30 mouse cellular contexts compared by ENCODE assay signal in genomic region chr17:10456409-10456808, GRCm38 (mm10).
DNase-seq lines count a peak whose midpoint lies in the region; ATAC-seq and TF ChIP-seq lines count a peak whose summit lies in the region.
"Had no signal": no experiment of that assay in that cellular context is flagged by ENCODE, and none has a peak within 500 bp of the region (broad histone marks: within the 10 kb centered on the region; RNA-seq: fewer than 3 reads in every experiment).

No protein-coding gene starts in this region.

- no peak overlapping the region for H3K4me2 ChIP-seq in neural tube, embryonic 14.5 days (ENCODE audit: low read depth, low read length)
- H3K4me2 ChIP-seq: embryonic facial prominence, embryonic 13.5 days; hindbrain, embryonic 12.5 days; kidney, embryonic 15.5 days; limb, embryonic 13.5 days; liver, embryonic 11.5 days; lung, embryonic 15.5 days; midbrain, embryonic 11.5 days; neural tube, embryonic 12.5 days had no signal

- no peak for TF ChIP-seq CTCF in layer of hippocampus, adult 2 months (conservative IDR thresholded peaks at IDR 0.05)

- H3K4me1 ChIP-seq in heart, embryonic 10.5 days = peaks cover 27% of the 10 kb centered on the region
- H3K4me1 ChIP-seq in neural tube, embryonic 14.5 days (ENCODE audit: control insufficient read depth, insufficient read depth, low read length) = peaks cover 9% of the 10 kb centered on the region; the same call in 1 of the 2 replicates
- H3K4me1 ChIP-seq: lung, embryonic 15.5 days had no signal

- no peaks in the 10 kb centered on the region for H3K36me3 ChIP-seq in heart, embryonic 10.5 days
- no peaks in the 10 kb centered on the region for H3K36me3 ChIP-seq in neural tube, embryonic 14.5 days (ENCODE audit: control insufficient read depth, insufficient read depth, low read length)
- H3K36me3 ChIP-seq: embryonic facial prominence, embryonic 13.5 days; forebrain, embryonic 10.5 days; hindbrain, embryonic 12.5 days; kidney, embryonic 15.5 days; limb, embryonic 13.5 days; lung, embryonic 15.5 days; neural tube, embryonic 12.5 days had no signal

- peak; percentile 77; the same call in 1 of the 2 replicates for ATAC-seq in neural tube, embryonic 14.5 days (ENCODE audit: low read depth)
- ATAC-seq: activated CD4-positive, CD25-positive, alpha-beta regulatory T cell, adult 4 months; forebrain, embryonic 16.5 days; intestine, postnatal 0 days; midbrain, embryonic 16.5 days had no signal

- H3K27me3 ChIP-seq in heart, embryonic 10.5 days (ENCODE audit: insufficient read depth, poor library complexity, severe bottlenecking) = no peaks in the 10 kb centered on the region
- H3K27me3 ChIP-seq in neural tube, embryonic 14.5 days (ENCODE audit: control insufficient read depth, insufficient read depth, low read length) = no peaks in the 10 kb centered on the region
- H3K27me3 ChIP-seq: embryonic facial prominence, embryonic 13.5 days; hindbrain, embryonic 12.5 days; kidney, embryonic 15.5 days; limb, embryonic 13.5 days; lung, embryonic 15.5 days; neural tube, embryonic 12.5 days had no signal

- peak overlapping the region; percentile 29; the same call in 1 of the 2 replicates for H3K27ac ChIP-seq in heart, embryonic 10.5 days
- H3K27ac ChIP-seq in layer of hippocampus, adult 2 months = peak overlapping the region; percentile 76
- no peak overlapping the region for H3K27ac ChIP-seq in neural tube, embryonic 14.5 days (ENCODE audit: low read depth, low read length)
- H3K27ac ChIP-seq: embryonic facial prominence, embryonic 13.5 days; forebrain, embryonic 10.5 days; hindbrain, embryonic 12.5 days; kidney, embryonic 15.5 days; limb, embryonic 13.5 days; lung, embryonic 15.5 days; neural tube, embryonic 12.5 days had no signal

- intact Hi-C loops in heart, postnatal 14 days (cut with DNase I) = no loop called here

- no peak overlapping the region for H3K9ac ChIP-seq in neural tube, embryonic 14.5 days (replicated peaks; ENCODE audit: low read depth, low read length)
- H3K9ac ChIP-seq: embryonic facial prominence, embryonic 13.5 days; hindbrain, embryonic 12.5 days; kidney, embryonic 15.5 days; limb, embryonic 13.5 days; lung, embryonic 15.5 days; neural tube, embryonic 12.5 days had no signal

- no peak overlapping the region for H3K4me3 ChIP-seq in heart, embryonic 10.5 days
- H3K4me3 ChIP-seq in layer of hippocampus, adult 2 months = no peak overlapping the region
- H3K4me3 ChIP-seq in neural tube, embryonic 14.5 days (ENCODE audit: low read depth, low read length) = no peak overlapping the region
- H3K4me3 ChIP-seq: embryonic facial prominence, embryonic 13.5 days; forebrain, embryonic 10.5 days; hindbrain, embryonic 12.5 days; kidney, embryonic 15.5 days; limb, embryonic 13.5 days; lung, embryonic 15.5 days; neural tube, embryonic 12.5 days had no signal

- no peaks in the 10 kb centered on the region for H3K9me3 ChIP-seq in heart, embryonic 10.5 days
- no peaks in the 10 kb centered on the region for H3K9me3 ChIP-seq in neural tube, embryonic 14.5 days (ENCODE audit: control insufficient read depth, low read length)
- H3K9me3 ChIP-seq: embryonic facial prominence, embryonic 13.5 days; forebrain, embryonic 10.5 days; hindbrain, embryonic 12.5 days; kidney, embryonic 15.5 days; limb, embryonic 13.5 days; lung, embryonic 15.5 days; neural tube, embryonic 12.5 days had no signal

- no peak for DNase-seq in heart, embryonic 10.5 days (ENCODE audit: low spot score)
- no peak for DNase-seq in heart, postnatal 14 days
- DNase-seq in layer of hippocampus, adult 2 months (ENCODE audit: low spot score in 2 of 2) = no peak
- no peak for DNase-seq in layer of hippocampus, postnatal 10 days (ENCODE audit: low spot score in 2 of 2)
- peak; percentile 46 for DNase-seq in forelimb bud, embryonic 11.5 days (ENCODE audit: low read depth, low spot score)
- no peak for DNase-seq in spleen, postnatal 36 days (ENCODE audit: low spot score in 2 of 2)
- DNase-seq: adrenal gland, adult 2 months; adrenal gland, postnatal 36 days; cerebellum, adult 18-20 months; cerebellum, postnatal 14 days; gastrocnemius, postnatal 10 days; kidney, postnatal 4 days; retina, postnatal 1 day; right cerebral cortex, postnatal 14 days; thymus, adult 2 months; thymus, postnatal 36 days had no signal

- 73% methylated on average over 4 of the region's 4 CpGs for WGBS in heart, embryonic 10.5 days
- WGBS in neural tube, embryonic 14.5 days = 45% methylated on average over 4 of the region's 4 CpGs
